Mouse (Mus musculus): ENCODE measurements around the gene Brinp2. TPM values are rescaled to one million over a fixed set of nuclear protein-coding genes. Genes with fewer than 3 reads are reported as not detected.

The Brinp2 gene
- total RNA-seq, 1 experiment from 2014 or later: not detected

GRCm38 (mm10) chr1:158310426-158311156 lies 45.5 kb downstream of the Brinp2 start:
- no peak for ATAC-seq (replicated peaks in 1 of 2; ENCODE audit: insufficient read depth in 1 of 2, low FRiP score in 2 of 2, low TSS enrichment in 1 of 2, low read depth in 1 of 2, poor library complexity in 2 of 2, severe bottlenecking in 2 of 2)

- ATAC-seq (replicated peaks in 1 of 2; ENCODE audit: insufficient read depth in 1 of 2, low FRiP score in 2 of 2, low TSS enrichment in 1 of 2, low read depth in 1 of 2, poor library complexity in 2 of 2, severe bottlenecking in 2 of 2): no peak
Observed at GRCm38 (mm10) chr1:158297042-158297441, 59.1 kb downstream of the Brinp2 start.

DNA sequence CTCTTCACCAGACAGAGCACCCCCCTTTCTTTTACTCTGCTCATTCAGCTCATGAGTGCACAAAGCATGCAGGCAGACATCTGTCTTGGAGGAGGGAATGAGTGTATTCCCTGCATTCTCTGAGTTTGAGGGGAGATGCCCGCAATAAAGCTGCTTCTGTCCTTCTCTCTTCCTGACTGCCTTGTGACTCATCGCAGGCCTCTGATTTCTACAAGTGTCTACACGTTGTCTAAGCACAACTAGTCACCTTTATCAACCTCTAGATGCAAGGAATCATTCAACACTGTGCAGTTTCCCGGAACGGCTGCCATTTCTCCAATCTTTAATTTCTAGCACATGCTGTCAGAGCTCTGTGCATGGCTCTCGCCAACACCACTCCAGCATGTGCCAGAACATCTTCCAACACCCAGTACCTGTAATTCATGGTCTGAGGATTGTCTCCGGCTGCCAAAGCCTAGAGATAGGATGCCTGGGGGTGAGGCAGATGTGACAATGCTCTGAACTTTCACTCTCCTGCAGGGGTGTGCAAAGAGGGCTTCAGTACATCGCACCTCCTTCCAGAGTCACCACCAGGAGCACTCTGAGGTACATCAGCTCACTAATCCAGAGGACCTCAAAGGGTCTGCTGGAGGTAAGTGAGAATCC lies 59.7 kb downstream of the Brinp2 start:
- ATAC-seq (replicated peaks in 1 of 2; ENCODE audit: insufficient read depth in 1 of 2, low FRiP score in 2 of 2, low TSS enrichment in 1 of 2, low read depth in 1 of 2, poor library complexity in 2 of 2, severe bottlenecking in 2 of 2): no peak

DNA sequence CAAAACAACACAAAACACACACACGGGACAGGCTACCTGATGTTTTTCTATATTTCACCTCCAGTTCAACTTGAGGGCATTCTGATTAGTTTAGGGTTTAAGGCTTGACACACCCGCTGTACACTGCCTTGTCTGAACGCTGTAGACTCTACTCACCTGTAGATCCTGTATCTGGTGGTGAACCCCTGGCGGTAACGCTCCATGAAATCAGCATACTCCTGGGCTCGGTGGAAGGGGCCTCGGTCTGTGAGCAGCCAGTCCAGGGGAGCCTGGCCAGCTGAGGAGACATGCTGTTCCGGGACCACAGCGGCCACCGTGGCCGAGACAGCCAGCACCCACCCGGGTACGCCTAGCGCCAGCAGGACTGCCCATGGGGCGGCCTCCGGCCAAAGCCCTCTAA lies 60.9 kb downstream of the Brinp2 start:
- no peak for ATAC-seq (replicated peaks in 1 of 2; ENCODE audit: insufficient read depth in 1 of 2, low FRiP score in 2 of 2, low TSS enrichment in 1 of 2, low read depth in 1 of 2, poor library complexity in 2 of 2, severe bottlenecking in 2 of 2)

GRCm38 (mm10) chr1:158285198-158285597 lies 70.9 kb downstream of the Brinp2 start:
- ATAC-seq (replicated peaks in 1 of 2; ENCODE audit: insufficient read depth in 1 of 2, low FRiP score in 2 of 2, low TSS enrichment in 1 of 2, low read depth in 1 of 2, poor library complexity in 2 of 2, severe bottlenecking in 2 of 2): no peak

GRCm38 (mm10) chr1:158283869-158284268 lies 72.3 kb downstream of the Brinp2 start:
- ATAC-seq (replicated peaks in 1 of 2; ENCODE audit: insufficient read depth in 1 of 2, low FRiP score in 2 of 2, low TSS enrichment in 1 of 2, low read depth in 1 of 2, poor library complexity in 2 of 2, severe bottlenecking in 2 of 2): no peak

DNA sequence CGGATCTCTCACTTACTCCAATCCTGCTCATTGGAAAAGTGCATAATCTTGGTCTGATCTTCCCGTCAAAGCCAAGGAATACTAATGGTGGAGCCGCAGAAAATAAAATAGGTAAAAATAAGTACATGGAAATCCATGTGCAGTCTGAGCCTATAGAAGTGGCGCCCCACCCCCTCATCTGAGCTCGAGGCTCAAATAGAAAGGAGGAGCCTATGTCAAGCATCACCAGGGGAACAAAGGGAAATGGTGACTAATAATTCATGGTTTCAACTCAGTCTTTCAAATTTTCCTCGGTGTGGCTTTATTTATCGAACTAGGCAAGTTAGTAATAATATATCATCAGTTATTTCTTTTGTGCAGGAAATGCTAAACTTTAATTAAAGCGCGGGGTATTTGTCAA lies 84.1 kb downstream of the Brinp2 start:
- ATAC-seq (replicated peaks in 1 of 2; ENCODE audit: insufficient read depth in 1 of 2, low FRiP score in 2 of 2, low TSS enrichment in 1 of 2, low read depth in 1 of 2, poor library complexity in 2 of 2, severe bottlenecking in 2 of 2): no peak

DNA sequence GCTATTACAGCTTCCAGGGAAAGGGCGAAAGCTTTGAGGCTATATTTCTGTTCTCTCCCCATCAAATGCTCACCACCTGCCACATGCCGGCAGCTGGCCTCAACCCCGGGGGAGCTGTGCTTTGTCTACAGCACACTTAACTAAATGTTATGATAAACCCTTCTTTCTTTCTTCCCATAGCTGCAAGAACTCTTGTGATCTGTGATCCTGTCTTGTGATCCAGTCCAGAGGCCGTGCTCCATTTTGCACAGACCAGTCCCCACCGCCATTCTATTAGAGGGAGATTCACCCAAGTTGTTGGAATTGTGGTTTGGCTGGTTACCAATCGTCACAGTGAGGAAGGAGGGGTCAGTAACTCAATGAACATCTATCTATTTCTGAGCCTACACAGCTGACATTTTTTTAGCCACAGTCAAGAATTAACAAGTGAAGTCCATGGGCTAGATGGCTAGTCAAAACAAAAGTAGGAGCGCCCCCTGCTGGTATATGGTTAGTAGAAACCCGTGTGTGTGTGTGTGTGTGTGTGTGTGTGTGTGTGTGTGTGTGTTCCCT lies 89.0 kb downstream of the Brinp2 start:
- peak; percentile 37 to 48; a peak in 2 of 4 replicates for ATAC-seq (replicated peaks in 1 of 2; ENCODE audit: insufficient read depth in 1 of 2, low FRiP score in 2 of 2, low TSS enrichment in 1 of 2, low read depth in 1 of 2, poor library complexity in 2 of 2, severe bottlenecking in 2 of 2)

DNA sequence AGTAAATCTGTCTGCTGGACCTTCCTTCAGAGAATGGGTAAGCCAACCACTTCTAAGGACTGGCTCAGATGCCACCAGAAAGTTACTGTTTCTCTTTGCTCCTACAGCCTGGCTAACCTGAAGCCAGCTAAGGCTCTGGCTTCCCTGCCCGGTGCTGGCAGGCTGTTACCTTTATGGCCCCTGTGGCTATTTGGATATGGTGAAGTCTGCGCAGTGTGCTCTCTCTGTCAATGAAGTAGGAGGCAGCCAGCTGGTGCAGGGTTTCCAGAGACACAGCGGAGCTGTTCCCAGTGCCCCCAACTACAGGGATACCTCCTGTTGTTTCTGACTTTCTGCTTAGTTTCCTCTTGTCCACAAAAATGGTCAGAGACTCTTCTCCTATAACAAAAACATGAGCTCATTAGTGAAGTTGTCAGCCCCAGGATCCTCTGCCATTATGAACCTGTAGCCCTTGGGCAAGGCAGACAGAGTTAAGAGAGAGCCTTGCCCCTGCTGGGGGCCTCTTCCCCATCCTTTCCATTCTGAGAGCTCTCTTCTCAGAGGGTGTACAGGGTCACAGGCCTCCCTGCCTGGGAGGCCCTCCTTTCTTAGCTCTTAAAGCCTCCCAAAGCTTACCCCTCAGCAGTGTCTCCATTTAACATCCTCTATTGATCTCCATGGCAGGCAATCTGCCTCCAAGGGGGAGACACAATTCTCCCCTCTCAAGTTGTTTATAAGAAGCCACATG lies 89.7 kb downstream of the Brinp2 start:
- ATAC-seq (replicated peaks in 1 of 2; ENCODE audit: insufficient read depth in 1 of 2, low FRiP score in 2 of 2, low TSS enrichment in 1 of 2, low read depth in 1 of 2, poor library complexity in 2 of 2, severe bottlenecking in 2 of 2): no peak

DNA sequence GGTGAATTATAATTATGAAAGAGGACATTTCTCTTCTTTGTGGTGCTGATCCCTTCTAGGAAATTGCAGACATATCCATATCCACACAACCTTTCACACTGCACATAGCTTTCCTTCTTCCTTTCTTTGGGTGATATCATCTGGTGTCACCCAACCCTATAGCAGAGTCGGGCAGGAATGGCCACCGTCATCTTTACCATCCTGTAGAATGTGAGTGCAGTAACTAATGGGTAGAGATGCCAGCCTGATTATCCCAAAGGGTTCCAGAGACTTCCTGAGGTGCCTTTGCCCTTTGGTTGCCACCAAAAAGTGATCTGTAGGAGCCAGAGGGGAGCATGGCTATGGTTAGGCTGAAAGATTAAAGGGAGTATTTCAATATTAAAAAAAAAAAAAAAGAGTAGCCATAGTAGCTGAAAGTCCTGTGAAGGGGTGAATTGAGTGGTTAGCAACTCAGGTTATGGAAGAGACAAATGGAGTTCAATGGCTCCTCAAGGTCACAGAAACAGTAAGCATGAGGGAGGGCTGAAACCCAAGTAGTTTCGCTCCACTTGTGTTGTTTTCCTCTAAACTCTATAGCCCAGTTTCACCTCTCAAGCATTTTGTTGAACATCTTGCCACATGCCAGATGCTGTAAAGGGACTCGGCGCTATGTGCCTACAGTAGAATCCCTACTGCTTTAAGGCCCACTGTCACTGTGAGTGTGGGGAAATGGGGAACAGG lies 96.5 kb downstream of the Brinp2 start:
- no peak for ATAC-seq (replicated peaks in 1 of 2; ENCODE audit: insufficient read depth in 1 of 2, low FRiP score in 2 of 2, low TSS enrichment in 1 of 2, low read depth in 1 of 2, poor library complexity in 2 of 2, severe bottlenecking in 2 of 2)

- ATAC-seq (replicated peaks in 1 of 2; ENCODE audit: insufficient read depth in 1 of 2, low FRiP score in 2 of 2, low TSS enrichment in 1 of 2, low read depth in 1 of 2, poor library complexity in 2 of 2, severe bottlenecking in 2 of 2): no peak
Observed at GRCm38 (mm10) chr1:158258685-158259292, 97.3 kb downstream of the Brinp2 start.

DNA sequence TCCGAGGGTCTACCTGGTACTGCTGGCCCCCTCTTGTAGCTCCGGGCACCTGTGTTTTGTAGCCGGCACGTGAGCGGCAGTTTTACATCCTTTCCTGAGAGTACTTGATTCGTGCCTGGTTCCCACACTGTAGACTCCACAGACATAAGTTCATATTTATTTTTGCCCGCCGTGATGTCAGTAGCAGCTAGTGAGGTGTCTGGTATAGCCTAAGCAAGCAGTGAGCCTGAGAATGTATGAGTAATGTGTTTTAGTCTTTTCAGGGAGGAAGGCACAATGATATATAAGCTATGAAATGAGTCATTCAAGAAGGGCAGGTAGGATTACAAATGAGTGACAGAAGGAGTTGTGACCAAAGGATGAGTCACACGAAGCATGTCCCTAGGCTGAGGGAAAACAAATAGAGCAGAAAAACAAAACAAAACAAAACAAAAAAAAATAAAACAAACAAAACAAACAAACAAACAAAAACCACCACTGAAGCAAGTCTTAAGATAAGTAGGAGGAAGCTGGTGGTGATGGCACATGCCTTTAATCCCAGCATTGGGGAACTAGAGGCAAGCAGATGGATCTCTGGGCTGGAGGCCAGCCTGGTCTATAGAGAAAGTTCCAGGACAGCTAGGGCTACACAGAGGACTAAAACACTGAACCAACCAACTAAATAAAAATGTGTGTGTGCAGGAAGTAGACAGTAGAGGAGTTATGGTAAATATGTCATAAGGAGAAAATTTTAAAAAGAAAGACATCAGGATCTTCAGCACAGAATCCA lies 100.0 kb downstream of the Brinp2 start:
- no peak for ATAC-seq (replicated peaks in 1 of 2; ENCODE audit: insufficient read depth in 1 of 2, low FRiP score in 2 of 2, low TSS enrichment in 1 of 2, low read depth in 1 of 2, poor library complexity in 2 of 2, severe bottlenecking in 2 of 2)

GRCm38 (mm10) chr1:158252682-158253222 lies 103.4 kb downstream of the Brinp2 start:
- no peak for ATAC-seq (replicated peaks in 1 of 2; ENCODE audit: insufficient read depth in 1 of 2, low FRiP score in 2 of 2, low TSS enrichment in 1 of 2, low read depth in 1 of 2, poor library complexity in 2 of 2, severe bottlenecking in 2 of 2)

- ATAC-seq (replicated peaks in 1 of 2; ENCODE audit: insufficient read depth in 1 of 2, low FRiP score in 2 of 2, low TSS enrichment in 1 of 2, low read depth in 1 of 2, poor library complexity in 2 of 2, severe bottlenecking in 2 of 2): no peak
Observed at GRCm38 (mm10) chr1:158248266-158248665, 107.9 kb downstream of the Brinp2 start.

GRCm38 (mm10) chr1:158246476-158247153 lies 109.5 kb downstream of the Brinp2 start:
- ATAC-seq (replicated peaks in 1 of 2; ENCODE audit: insufficient read depth in 1 of 2, low FRiP score in 2 of 2, low TSS enrichment in 1 of 2, low read depth in 1 of 2, poor library complexity in 2 of 2, severe bottlenecking in 2 of 2): no peak; a peak in 1 of 4 replicates

DNA sequence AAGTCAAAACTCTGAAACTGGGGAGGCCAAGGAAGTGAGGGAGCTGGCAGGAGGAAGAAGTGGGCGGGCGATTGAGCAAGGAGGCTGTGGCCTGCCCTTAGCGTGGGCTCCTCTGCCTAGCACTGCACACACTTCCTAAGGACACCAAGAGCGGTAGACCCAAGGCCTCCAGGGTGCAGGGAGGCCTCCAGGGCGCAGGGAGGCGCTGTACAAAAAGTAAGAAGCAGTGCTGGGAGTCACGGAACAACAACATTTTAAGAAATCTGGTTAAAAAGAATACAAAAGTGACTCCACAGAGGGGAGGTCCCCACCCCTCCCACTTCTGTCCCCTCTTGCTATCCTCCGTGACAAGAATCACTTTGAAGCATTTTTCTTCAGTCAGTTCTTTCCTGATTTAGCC lies 110.6 kb downstream of the Brinp2 start:
- ATAC-seq (replicated peaks in 1 of 2; ENCODE audit: insufficient read depth in 1 of 2, low FRiP score in 2 of 2, low TSS enrichment in 1 of 2, low read depth in 1 of 2, poor library complexity in 2 of 2, severe bottlenecking in 2 of 2): no peak

Measured in hematopoietic stem cell, adult 5-6 weeks (primary cell).